Mouse (Mus musculus) kidney, adult 9 months (tissue): ENCODE results near the gene Mak.
A peak's percentile ranks its signal among the peaks of the same experiment; 100 is the strongest.
"Not testable (repeated sequence)": the region's sequence is repeated elsewhere in the genome, so short reads cannot be mapped to it uniquely, and the experiment has no call there.

ENCODE experiments used
- DNase-seq: peaks from one replicate; pipeline ENCODE4 v3.0.0; 2022

Gene Mak

GRCm38 (mm10) chr13:41067618-41068017 is 11.9 kb downstream of the Mak start:
- DNase-seq = no peak

GRCm38 (mm10) chr13:41051965-41052364 is 27.5 kb downstream of the Mak start:
- DNase-seq = no peak

DNA sequence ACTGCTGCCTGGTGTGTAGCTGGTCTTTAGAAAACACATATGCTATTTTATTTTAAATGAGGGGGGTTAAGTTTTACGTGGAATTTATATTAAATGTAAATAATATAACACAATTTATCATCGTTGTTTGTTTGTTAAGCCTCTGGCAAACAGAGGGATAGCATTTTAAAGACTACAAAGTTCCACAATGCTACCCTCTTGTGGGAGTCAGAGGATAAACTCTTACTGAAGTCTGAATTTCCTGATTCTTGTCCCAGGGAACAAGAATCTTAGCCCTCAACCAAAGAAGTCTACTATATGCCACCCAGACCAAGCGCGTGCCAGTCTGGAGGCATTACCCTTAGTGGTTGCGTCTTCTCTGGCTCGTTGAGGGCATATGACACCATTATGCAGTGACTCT is 32.2 kb downstream of the Mak start:
- DNase-seq = no peak

- DNase-seq = no peak
Measured at GRCm38 (mm10) chr13:41045901-41046300, 33.6 kb downstream of the Mak start.

GRCm38 (mm10) chr13:41042511-41042910 is 37.0 kb downstream of the Mak start:
- DNase-seq = no peak

- DNase-seq = no peak
Measured at GRCm38 (mm10) chr13:41030098-41030497, 49.4 kb downstream of the Mak start.

- DNase-seq = no peak
Measured at GRCm38 (mm10) chr13:41022099-41022498, 57.4 kb downstream of the Mak start.

- DNase-seq = no peak
Measured at GRCm38 (mm10) chr13:41021607-41022006, 57.9 kb downstream of the Mak start.

DNA sequence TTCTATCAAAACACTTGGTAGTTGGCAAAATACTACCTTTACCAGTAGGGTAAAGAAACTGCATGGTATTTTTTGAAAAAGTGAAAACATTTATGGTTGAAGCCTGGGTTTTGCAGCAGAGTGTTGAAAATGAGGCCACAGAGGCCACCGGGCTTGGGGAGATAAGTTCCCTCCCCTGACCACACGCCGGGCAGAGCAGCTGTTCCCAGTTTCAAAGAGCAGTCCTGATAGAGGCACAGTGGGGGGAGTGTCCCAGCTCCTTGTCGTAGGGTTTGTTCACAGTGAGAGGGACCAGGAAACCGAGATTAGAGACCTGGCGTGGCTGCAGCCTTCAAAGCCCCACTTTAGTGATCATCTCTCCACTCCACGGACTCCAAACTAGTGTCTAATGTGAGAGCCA is 59.0 kb downstream of the Mak start:
- no peak for DNase-seq

DNA sequence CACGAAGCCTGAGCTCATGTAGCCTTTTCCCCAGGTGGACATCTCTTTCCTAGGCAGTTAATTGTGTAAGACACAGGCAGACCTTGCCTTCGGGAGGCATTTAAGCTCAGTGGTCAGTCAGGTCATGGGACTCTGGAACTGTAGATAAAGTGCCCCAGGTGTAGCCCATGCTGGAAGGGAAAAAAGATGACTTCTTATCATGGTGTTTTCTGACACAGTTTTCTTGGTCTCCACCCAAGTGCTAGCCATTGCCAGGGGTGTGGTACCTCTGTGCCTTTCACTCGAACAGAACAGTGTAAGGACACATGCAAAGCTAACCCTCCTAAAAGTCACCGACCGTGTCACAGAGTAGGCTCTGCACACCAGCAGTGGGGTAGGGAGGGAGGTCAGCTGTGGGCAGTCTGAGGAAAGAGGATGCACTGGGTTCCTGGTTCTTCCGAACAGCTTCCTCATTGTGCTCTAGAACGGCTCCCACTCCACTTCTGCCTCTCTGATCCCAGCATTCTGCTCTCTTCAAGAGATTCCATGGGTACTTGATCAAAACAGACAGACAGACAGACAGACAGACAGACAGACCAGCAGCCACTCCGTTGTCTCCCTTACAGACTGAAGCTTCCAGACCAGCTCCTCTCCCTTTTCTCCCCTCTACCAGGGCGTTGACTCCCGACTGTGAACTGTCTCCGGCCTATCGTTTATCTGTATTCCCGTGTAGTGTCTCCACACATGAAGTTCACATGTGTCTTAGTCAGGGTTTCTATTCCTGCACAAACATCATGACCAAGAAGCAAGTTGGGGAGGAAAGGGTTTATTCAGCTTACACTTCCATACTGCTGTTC is 60.5 kb downstream of the Mak start:
- no peak for DNase-seq

DNA sequence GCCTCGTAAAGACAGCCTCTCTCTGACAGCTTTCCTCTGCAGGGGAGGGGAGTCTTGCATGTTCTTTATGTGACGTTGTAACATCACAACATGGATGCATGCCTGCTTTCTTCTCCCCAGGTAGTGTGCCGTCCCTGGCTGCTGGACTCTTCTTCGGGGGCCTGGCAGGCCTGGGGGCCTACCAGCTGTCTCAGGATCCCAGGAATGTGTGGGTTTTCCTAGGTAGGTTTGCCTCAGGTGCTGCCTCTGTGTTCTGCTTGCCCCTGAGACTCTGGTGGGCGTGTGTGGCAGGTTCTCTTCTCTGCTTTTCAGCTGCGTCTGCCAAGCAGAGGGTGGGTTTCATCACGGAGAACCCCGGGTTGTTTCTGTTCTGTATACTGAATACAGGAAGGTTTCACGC is 61.3 kb downstream of the Mak start:
- DNase-seq = no peak

- DNase-seq = no peak
Measured at GRCm38 (mm10) chr13:41017832-41018231, 61.7 kb downstream of the Mak start.

- peak; percentile 35 for DNase-seq
Measured at GRCm38 (mm10) chr13:41016797-41017405, 62.6 kb downstream of the Mak start.

GRCm38 (mm10) chr13:41015829-41016634 is 63.5 kb downstream of the Mak start, which contains the start of gene Tmem14c:
Tmem14c (plus strand) TSS chr13:41016292.
- DNase-seq = peak; percentile 96

DNA sequence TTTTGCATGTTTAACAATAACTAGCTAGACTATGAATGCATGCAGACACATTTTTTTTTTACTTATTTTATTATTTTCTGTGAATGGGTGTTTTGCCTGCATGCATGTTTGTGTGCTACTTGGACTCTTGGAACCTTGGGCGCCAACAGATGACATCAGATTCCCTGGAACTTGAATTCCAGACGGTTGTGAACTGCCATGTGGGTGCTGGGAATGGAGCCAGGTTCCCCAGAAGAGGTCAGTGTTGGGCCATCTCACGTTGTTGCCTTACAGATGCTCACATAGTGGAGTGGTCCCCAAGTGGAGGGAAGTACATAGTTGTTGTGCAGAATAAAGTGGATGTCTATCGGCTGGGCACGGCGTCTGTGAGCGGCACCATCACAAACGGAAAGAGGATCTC is 70.6 kb downstream of the Mak start:
- DNase-seq = no peak

- DNase-seq = peak; percentile 68
Measured at GRCm38 (mm10) chr13:41008271-41008670, 71.2 kb downstream of the Mak start.

- peak; percentile 29 for DNase-seq
Measured at GRCm38 (mm10) chr13:41006244-41006643, 73.3 kb downstream of the Mak start.

DNA sequence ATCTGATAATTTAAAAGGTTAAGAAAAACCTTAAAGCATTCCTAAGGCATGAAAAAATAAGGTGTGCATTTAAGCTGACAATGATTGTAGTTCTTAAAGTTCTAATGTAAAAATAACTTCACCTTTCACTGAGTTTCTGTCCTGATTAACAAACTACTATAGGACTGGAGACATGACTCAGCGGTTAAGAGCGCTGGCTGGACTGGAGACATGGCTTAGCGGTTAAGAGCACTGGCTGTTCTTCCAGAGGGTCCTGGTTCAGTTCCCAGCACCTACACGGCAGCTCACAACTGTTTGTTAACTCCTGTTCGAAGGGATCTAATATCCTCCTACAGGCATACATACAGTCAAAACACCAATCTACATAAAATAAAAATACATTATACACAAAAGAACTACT is 77.5 kb downstream of the Mak start:
- DNase-seq = no peak

DNA sequence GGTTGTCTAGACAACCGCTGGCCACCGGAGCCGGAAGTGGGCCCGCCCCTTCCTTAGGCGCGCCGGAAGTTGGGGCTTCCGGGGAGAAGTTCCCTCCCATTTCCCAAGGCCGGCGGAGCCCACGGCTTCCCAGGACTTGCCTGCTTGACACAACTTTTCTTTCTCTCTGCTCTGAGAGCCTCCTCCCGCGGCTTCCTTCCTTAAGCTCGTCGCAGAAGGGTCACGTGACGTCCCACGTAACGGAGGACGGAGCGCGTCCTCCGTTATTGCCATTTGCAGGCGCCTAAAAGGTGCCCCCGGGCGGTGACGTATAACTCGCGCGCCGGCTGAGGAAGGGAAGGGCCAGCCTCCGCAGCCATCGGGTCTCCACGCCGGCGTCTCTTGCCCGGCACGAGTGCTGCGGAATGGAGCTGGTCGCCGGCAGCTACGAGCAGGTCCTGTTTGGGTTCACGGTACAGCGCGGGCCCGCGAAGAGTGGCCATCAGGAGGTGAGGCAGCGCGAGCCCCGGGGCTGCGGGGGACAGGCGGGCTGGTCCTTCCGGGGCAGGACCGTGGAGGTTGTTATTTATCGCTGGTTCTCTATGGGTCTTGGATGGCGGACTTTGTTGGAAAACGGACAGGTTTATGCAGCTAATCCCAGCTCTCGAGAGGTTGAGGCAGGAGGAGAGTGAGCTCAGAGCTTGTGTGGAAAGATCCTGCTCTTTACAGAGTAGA is 78.4 kb downstream of the Mak start, which contains the start of gene Pak1ip1:
Gene Pak1ip1, plus strand, starts transcription at position 98 of the 714 bp plus-strand sequence.
- peak; percentile 92 for DNase-seq

GRCm38 (mm10) chr13:41000140-41000925 is 79.2 kb downstream of the Mak start:
- peak; percentile 44 for DNase-seq

DNA sequence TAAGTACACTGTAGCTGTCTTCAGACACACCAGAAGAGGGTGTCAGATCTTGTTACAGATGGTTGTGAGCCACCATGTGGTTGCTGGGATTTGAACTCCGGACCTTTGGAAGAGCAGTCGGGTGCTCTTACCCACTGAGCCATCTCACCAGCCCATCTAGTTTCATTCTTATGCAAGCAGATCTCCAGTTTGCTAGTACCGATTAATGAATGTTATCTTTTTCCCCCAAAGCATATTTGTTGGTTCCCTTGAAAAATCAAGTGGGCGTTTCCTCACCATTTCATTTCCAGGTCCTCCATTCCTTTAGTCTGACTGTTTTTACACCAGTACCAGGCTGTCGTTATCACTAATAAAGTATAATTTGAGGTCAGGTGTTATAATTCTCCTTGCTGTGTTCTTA is 81.0 kb downstream of the Mak start:
- DNase-seq = not testable (repeated sequence)
